Mouse (Mus musculus): Measurements from ENCODE around the gene Pkp3.

The Pkp3 gene

DNA sequence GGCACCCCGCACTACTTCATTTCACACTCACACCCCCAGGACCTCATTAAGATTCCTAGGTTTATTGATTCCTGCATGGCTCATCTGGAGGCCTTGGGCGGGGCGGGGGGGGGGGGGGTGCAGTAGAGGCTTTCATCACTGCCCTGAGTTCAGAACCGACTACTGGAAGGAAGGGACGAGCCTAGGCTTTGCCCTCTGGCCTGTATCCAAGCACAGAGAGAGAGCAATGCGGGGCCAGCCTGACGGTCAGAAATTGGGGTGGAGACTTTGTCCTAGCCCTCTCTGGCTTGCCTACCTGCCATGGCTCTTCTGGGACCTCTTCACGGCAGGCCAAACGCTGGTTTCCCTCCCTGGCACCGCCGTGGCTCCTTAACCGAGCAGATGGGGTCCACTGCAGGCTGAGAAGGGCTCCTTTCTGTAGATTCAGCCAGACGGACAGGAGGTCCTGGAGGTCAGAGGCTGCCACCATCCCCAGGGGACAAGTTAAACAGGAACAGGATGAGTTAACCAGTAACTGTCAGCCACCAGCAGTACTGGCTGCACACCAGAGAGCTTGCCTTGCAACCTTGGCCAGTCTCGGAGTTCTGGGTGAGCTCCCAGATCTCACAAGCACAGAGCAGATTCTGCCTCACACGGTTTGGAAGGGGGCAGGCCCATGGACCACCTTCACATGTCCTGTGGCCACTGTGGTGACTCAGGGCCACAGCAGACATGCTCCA, 16.6 kb downstream of the Pkp3 start:
- no peak for DNase-seq (ENCODE audit: low spot score in 2 of 2)

DNA sequence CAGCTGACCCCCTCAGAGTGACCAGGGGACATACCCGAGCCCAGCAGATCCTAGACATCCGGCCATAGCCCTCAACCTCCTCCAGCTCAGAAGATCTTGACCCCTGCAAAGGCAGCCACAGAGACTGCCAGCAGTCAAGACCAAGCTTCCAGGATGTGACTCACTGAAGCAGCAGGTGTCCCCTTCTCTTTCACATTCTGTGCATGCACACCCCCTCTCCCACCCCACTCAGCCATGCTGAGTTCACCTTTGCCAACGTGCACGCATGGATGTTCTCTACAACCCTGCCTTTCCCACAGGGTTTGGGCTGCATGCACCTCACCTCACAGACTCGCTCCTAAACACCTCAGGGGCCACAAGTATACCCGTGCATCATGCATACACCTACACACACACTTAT, 18.0 kb downstream of the Pkp3 start:
- peak; percentile 33 to 36 for DNase-seq (ENCODE audit: low spot score in 2 of 2)

DNA sequence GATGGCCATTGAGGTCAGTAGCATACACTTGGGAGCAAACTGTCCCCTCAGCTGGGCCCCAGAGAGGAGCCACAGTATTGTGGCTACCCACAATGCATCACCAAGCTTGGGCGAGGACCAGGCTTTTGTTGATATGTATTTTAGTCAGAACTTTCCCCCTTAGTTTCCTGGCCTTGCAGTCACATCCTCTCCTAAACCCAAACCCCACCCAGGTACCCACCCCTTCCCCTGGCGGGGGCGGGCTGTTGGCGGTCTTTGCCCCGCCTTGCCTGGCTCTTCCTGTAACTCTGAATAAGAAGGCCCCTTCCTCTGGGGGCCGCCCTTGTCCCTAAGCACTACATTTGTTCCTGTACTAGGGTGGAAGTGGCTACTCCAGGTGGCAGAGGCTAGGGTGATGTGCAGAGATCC, 18.6 kb downstream of the Pkp3 start:
- peak; percentile 95 to 96 for DNase-seq (ENCODE audit: low spot score in 2 of 2)

DNA sequence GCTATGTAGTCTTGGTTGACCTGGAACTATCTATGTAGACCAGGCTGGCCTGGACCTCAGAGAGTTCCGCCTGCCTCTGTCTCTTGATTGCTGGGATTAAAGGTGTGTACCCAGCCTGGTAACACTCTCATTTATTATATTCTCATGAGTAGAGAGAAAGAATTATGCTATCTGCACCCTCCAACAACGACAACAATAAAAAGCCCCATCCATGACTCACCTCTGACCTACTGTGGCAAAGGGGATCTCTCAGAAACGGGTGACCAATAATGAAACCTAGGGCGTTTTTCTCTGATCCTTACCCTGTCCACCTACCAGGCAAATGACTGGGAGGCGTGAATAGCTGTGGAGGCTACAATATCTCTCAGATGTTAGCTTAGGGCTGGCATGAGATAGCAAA, 19.2 kb downstream of the Pkp3 start:
- DNase-seq (ENCODE audit: low spot score in 2 of 2): no peak

DNA sequence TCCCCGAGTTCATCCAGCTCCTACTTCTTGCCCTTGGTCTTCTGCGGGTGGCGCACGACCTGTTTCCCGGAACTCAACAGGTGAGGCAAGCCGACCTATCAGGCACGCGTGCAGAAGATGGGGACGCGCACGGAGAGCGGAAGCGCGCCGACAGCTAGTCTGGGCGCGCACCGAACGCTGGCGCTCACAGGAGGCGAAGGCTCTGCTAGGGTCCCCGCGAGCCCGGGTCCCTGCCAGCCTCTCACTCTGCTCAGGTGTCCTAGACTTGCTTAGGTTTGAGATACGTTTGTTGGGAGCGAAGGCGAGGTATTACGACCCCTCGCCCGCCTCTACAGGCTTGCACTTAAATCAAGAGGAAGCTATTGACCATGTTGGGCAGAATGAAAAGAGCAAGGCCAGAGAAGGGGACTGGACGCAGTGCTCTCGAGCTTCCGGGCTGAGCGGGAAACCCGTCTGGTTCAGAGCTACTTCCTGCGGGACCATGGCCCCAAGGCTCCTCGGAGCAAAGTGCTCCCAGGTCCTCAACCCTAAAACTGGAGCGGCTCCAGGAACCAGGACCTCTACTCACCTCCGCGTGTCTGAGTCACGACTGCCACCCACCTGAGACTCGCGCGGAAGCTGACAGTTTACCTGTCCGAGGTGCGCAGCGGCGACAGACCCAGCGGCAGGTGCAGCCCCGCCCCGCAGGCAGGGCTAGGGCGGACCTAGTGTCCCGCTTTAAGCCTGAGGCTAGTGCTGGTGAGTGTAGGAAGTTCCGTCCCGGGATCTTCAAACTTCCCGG, 22.1 kb downstream of the Pkp3 start, which contains the start of gene Sigirr:
Gene Sigirr, minus strand, starts transcription at position 662 of the 781 bp plus-strand sequence.
- DNase-seq (ENCODE audit: low spot score in 2 of 2): peak; percentile 70

DNA sequence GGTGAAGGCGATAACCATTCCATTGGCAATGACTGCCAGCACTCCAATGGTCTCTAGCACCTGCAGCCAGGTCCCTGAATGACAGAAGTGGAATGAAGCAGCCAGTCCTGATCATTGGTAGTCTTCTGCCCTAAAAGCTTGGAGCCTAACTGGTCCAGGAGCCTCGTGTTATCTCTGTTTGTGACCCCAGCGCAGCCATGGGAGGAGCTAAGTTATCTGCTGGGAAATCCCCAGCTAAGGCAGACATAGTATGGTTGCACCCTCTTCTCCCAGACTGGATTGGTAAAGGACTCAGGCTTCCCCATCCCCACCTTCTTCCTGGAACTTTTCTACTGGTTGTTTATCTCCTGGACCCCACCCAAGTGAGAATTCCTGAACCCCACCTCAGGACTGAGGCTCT, 25.1 kb downstream of the Pkp3 start:
- no peak for DNase-seq (ENCODE audit: low spot score in 2 of 2)

DNA sequence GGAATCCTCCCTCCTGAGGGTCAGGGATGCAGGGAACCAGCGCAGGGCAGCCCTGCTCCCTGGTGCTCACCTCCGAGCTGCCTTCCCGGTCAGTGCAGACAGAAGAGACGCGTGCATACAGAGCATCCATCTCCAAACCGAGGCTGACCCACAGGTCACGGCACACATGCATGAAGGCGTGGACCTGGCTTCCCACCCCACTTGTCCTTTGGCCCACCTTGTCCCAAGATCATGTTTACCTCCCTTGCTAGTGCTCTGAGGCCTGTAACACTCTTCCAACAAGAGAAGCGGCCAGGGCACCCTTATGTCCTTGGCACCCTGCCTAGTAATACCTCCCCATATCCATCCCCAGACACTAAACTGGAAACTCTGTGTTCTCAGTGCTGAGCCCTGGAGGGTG, 37.9 kb downstream of the Pkp3 start:
- DNase-seq (ENCODE audit: low spot score in 2 of 2): no peak

DNA sequence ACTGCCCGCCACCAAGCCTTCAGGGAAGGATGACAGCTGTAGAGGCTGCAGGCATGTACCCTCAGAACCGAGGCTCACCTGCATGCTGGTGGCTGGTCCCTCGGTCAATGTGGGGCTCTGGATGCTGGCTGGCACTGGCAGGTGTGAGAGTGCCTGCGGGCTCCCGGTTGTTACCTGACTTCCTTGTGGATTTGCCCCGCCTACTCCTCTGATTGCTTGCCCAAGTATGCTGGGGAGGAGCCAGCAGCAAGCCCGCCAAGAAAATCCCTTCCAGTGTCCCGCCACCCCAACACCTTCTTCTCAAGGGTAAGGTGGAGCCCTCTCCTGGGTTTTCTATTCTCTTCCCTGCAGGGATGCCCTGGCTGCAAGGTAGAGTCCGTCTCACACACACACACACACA, 39.6 kb downstream of the Pkp3 start, which contains the start of gene Ano9:
Gene Ano9, minus strand, starts transcription at position 171 of the 400 bp plus-strand sequence.
- DNase-seq (ENCODE audit: low spot score in 2 of 2): no peak

DNA sequence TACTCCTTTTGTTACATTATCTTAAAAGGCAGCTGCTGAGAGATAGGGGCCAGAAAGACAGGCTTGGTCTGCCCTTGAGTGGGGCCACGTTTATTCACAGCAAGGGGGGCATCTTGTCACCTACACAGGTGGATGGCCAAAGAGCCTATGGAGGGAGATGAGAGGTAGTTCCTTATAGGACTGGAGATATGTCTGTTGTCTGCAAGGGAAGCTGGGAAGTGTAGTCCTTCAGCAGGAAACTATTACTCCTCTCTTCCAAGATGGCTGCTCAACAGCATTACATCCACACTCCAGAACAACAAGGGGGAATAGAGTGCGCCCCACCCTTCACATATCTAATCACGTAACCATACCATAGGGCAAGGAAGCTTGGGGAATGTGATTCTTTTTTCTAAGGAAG, 41.5 kb downstream of the Pkp3 start:
- DNase-seq (ENCODE audit: low spot score in 2 of 2): no peak

DNA sequence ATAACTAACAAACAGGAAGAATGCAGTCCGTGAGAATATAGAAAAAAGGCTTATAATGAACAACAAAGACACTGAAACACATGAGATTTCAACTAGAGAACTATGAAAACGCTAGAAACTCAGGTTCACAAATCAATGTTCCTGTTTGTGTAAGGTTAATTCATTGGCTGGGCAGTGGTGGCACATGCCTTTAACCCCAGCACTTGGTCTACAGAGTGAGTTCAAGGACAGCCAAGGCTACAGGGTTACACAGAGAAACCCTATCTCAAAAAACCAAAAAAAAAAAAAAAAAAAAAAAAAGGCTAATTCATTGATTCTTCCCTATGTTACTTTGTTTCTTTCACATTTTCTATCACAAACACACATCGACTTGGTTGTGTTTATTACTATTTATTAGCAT, 42.6 kb downstream of the Pkp3 start:
- no peak for DNase-seq (ENCODE audit: low spot score in 2 of 2)

DNA sequence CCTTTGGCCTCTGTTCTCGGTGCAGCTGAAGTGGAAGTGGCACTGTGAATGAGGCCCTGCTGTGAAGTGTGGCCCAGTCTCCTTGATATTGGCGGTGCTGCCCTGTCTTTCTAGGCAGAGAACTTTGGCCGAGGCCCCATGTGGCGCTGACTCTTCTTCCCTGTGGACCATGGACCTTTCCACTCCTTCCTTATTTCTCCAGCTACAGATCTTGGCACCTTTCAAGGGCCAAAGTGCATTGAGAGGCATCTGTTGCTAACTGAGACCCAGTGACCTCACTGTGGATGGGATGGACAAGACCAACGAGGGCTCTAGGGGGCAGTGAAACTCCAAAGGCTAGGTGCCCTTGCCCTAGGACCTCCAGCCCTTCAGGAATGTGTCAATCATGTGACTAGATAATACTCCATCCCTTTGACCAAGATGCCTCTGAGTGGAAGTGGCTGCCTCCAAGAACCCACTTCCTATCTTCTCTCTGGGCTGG, 43.1 kb downstream of the Pkp3 start:
- DNase-seq (ENCODE audit: low spot score in 2 of 2): no peak

DNA sequence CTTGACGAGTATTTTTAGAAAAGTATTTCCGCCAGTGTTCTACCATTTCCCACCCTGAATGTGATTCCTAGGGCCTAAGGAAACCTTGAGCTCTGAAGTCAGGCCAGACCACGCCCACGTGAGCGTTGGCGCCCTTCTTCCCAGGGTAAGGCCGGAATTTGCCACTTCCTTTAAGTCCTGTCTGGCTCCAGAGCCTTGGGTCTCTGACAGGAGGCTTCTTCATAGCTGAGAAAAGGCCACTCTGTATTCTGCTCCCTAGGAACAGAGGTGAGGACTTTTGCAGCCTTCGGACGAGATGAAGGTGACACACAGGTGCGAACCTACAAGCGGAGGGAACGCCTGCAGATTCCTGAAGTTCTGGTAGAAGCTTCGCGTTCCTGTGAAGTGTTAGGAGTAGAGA, 44.2 kb downstream of the Pkp3 start, which contains the start of gene Ptdss2:
Gene Ptdss2, plus strand, starts transcription at position 138 of the 400 bp plus-strand sequence.
- DNase-seq (ENCODE audit: low spot score in 2 of 2): no peak

DNA sequence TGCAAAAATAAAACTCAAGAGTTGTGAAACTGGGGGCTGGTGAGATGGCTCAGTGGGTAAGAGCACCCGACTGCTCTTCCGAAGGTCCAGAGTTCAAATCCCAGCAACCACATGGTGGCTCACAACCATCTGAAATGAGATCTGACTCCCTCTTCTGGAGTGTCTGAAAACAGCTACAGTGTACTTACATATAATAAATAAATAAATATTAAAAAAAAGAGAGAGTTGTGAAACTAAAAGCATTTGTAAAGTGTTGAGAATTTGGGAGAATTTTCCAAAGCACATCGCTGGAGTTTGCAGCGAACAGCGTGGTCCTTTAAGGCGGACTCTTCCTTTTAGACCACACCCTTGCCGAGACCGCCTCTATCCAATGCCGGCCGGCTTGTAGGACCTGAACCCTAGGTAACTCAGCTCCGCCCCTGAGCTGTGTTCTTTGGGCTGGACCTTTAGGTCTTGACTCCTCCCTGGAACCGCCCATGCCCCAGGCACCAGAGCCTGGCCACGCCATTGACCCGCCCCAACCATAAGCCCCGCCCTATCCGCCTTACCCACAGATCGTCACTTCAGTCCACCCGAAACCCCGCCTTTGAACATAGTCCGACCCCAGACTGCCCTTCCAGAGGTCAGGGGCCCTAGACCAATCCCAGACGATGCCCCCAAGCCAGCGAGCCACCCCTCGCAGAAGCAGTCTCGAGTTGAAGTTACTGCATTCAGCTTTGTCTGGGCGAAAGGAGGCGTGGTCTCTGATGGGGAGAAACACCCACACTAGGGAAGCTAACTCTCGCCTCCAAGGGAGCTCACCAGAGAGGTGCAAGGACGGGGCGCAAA, 44.9 kb downstream of the Pkp3 start:
- DNase-seq (ENCODE audit: low spot score in 2 of 2): peak; percentile 96 to 97

DNA sequence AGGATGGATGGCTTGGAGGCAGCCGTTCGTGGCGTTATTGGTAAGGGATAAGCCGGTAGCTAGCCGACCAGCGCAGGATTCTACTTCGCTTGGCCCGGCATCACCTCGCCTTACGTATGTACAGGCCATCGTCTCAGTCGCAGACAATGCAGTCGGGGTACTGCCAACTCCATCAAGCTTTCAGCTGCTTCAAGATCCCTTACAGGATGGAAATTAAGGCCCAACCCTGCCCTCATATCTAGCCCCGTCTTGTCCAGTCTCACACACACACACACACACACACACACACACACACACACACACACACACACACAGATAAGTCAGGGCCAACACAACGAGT, 45.5 kb downstream of the Pkp3 start:
- no peak for DNase-seq (ENCODE audit: low spot score in 2 of 2)

DNA sequence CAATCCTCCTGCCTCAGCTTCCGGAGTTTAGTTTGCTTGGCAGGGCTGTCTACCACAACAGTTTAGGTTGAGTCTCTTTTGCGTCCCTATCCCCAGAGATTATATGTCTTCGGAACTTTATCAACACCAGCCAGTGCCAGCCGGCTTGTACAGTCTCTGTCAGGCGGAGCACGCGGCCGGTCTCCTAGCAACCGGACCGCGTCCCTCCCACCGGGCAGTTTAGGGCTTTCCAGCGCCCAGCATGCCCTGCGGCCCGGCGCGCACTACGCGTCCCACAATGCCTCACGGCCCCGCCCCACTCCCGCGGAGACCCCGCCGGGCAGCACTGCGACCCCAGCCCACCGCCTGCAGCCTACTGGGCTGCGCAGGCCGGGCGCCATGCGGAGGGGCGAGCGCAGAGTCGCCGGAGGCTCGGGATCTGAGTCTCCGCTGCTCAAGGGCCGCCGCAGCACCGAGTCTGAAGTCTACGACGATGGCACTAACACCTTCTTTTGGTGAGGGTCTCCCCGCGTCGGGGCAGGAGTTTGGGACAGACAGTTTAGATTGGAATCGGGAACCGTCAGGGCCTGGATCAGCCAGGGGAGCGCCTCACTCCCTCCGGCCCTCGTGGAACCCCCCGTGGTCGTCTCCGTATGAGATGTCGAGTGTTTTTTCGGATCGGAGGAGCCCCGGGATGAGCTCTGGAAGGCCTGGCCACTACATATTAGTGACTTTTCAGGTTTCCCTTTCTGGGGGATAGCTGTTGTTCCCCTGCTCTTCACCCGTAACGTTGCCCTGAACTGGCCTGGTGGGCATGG, 53.2 kb downstream of the Pkp3 start:
- peak; percentile 90 to 92 for DNase-seq (ENCODE audit: low spot score in 2 of 2)

DNA sequence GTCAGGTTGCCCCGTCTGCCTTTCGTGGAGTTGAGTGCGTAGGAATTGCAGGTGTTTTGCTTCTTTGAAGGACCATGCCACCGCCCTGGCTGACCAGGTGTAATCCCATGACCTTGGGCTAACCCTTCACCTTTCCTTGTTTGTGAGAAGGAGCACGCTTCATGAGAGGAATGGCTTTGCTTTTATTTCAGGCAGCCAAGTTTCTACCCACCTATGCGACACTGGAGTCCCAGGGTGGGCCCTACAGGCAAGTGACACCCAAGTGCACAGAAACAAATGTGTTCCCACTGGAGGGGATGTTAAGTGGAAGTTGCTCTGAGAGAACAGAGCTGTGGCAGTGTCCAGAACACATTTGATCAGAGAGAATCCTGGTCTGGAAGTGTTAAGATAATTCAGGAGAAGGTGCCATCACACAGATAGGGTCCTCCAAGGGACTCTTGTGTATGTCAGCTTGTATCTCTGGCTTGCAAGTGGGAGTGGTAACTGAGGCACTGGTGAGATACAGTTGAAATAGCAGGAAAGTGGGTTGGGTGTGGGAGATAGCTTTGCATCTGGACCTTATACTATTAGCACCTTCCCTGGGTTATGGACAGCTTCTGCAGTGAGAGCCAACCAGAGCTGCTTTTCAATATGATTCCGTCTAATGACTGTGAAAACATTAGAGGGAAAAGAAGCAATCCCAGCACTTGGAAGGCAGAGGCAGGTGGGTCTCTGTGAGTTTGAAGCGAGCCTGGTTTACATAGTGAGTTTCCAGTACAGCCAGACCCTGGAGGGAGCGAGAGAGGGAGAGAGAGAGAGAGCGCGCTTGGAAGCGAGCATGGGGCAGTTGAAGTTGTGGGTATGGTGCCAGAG, 54.1 kb downstream of the Pkp3 start:
- DNase-seq (ENCODE audit: low spot score in 2 of 2): peak; percentile 50 to 76
